Mouse (Mus musculus): Measurements from ENCODE around the gene Igtp. TPM values are rescaled to one million over a fixed set of nuclear protein-coding genes. Genes with fewer than 3 reads are reported as not detected.
A peak's percentile ranks its signal among the peaks of the same experiment; 100 is the strongest.
"Not testable (repeated sequence)": the region's sequence is repeated elsewhere in the genome, so short reads cannot be mapped to it uniquely, and the experiment has no call there.

Gene Igtp
- polyA plus RNA-seq, 1 experiment from 2014 or later = 2.0 TPM

DNA sequence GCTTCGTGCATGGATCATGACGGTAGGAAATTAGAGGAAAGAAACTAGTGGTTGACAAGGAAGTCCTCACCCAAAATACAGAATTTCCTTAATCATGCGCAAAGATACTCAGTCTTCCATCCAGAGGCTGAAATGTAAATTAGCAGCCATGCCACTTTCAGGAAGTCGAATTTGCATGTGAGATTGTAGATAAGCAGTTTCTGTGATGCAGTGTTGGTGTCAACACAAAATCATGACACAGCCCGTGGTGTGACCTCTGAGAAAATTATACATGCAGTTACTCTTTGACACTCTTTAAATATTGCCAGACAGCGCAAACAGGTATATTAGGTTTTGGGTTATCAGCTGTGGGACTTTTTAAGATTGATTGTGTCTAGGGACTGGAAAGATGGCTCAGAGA, 9.7 kb upstream of the Igtp start:
- H3K9ac ChIP-seq = no peak overlapping the region
- ATAC-seq (ENCODE audit: low FRiP score, low read depth) = no peak
- WGBS = 92% methylated on average over 6 of the region's 6 CpGs
- H3K36me3 ChIP-seq = no peaks in the 10 kb centered on the region
- H3K4me1 ChIP-seq = no peaks in the 10 kb centered on the region
- no peak overlapping the region for H3K27ac ChIP-seq
- no peaks in the 10 kb centered on the region for H3K27me3 ChIP-seq (replicated peaks)
- H3K4me3 ChIP-seq = no peak overlapping the region
- no peaks in the 10 kb centered on the region for H3K9me3 ChIP-seq
- H3K4me2 ChIP-seq (replicated peaks) = no peak overlapping the region

DNA sequence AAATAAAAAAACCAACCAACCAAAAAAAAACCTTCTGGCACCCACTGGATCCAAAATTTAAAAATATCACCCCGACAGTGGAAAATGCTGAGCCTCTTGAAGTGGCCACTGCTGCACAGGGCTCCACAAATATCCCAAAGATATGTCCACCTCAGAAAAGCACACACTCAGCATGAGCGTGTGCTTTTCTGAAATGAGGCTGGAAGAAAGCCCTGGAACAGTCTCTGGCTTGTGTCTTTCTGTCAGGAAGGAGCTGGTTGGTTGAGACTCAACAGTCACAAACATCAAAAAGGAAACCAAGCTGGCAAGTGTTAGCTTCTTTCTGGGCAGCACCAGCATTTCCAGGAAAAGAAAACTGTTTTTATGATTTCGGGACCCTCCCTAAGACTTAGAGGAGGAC, 6.0 kb upstream of the Igtp start:
- ATAC-seq (ENCODE audit: low FRiP score, low read depth) = no peak
- H3K9me3 ChIP-seq = no peaks in the 10 kb centered on the region
- WGBS = 88% methylated on average over 3 of the region's 3 CpGs
- H3K27me3 ChIP-seq (replicated peaks) = no peaks in the 10 kb centered on the region
- no peak overlapping the region for H3K9ac ChIP-seq
- no peak overlapping the region for H3K4me2 ChIP-seq (replicated peaks)
- H3K36me3 ChIP-seq = no peaks in the 10 kb centered on the region
- H3K4me3 ChIP-seq = no peak overlapping the region
- no peak overlapping the region for H3K27ac ChIP-seq
- H3K4me1 ChIP-seq = no peaks in the 10 kb centered on the region

DNA sequence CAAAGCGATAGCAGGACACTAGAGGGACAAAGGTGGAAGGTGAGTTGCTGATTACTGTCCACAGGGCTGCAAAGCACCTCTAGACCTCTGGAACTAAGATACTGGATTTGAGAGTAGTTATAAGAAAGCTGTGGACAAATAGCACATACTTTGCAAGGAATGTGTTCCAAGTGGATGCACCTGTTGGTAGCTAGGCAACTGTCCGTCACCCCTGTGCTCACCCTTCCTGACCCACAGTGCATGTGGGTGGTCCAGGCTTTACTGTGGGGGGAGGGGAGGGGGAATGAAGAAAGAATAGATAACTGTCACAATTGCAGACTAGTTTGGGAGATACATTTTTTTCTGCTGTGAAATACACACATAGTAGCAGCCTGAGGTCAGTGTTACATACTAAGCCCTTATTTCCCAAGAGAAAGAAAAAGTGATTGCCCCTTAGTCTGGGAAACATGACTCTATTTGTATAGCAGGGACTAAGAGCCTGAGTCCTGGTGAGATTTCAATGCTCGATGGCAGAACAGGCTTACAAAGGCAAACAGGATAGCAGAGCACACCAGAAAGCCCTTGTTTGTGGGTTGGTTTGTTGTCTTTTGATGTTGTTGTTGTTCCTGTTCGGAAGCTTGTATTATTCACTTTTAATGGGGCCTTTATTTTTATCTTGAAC, 5.4 kb upstream of the Igtp start:
- Histone ChIP-seq H3K4me3 (no peak overlapping the region), H3K9ac (no peak overlapping the region), H3K4me2 (replicated peaks) (no peak overlapping the region), H3K36me3 (no peaks in the 10 kb centered on the region), H3K27me3 (replicated peaks) (no peaks in the 10 kb centered on the region), H3K9me3 (no peaks in the 10 kb centered on the region), H3K27ac (no peak overlapping the region), H3K4me1 (peaks cover 1% of the 10 kb centered on the region)
- ATAC-seq (ENCODE audit: low FRiP score, low read depth) = no peak
- 56% methylated on average over 4 of the region's 4 CpGs for WGBS

DNA sequence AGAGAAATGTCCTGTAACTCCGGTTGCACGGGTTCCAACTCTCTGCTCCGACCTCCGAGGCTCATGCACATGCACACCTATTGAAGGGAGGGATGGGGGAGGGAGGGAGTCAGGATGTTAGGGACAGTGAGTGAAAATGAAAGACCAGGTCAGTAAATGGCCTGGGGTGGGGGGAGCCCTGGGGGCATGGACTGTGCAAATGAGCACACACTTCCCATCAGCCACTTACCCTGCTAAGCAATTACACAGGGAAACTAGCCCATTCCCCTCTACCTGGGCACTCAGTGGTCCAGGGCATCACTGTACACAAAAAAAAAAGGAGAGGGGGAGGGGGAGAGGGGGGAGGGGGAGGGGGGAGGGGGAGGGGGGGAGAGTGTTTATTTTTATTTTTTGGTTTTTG, 693 bp upstream of the Igtp start:
- 87% methylated on average over 4 of the region's 4 CpGs for whole genome bisulfite sequencing
- no peak for ATAC-seq (ENCODE audit: low FRiP score, low read depth)
- Histone ChIP-seq H3K9me3 (no peaks in the 10 kb centered on the region), H3K36me3 (no peaks in the 10 kb centered on the region), H3K9ac (no peak overlapping the region), H3K27me3 (replicated peaks) (no peaks in the 10 kb centered on the region), H3K4me2 (replicated peaks) (peak overlapping the region; percentile 67), H3K27ac (no peak overlapping the region), H3K4me3 (no peak overlapping the region), H3K4me1 (peaks cover 5% of the 10 kb centered on the region)

DNA sequence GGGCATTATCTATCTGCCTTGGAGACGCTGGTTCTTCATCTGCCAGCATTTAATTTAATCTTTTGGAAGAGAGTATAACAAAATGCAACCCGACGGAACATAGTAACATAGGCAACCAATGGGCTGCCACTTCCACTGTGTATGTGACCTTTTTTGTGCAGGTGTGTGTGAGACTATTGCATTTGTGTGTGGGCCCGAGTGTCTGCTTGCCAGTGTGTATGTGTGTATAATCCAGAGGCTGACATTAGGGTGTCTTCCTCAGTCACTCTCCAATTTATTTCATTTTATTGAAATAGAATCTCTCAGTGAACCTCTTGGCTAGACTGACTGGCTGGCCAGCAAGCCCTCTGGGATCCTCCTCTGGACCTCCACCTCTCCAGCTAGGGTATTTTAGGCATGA, 870 bp downstream of the Igtp start:
- H3K9ac ChIP-seq = no peak overlapping the region
- H3K4me2 ChIP-seq (replicated peaks) = no peak overlapping the region
- no peaks in the 10 kb centered on the region for H3K9me3 ChIP-seq
- H3K4me3 ChIP-seq = no peak overlapping the region
- H3K4me1 ChIP-seq = peaks cover 5% of the 10 kb centered on the region
- H3K36me3 ChIP-seq = no peaks in the 10 kb centered on the region
- H3K27me3 ChIP-seq (replicated peaks) = no peaks in the 10 kb centered on the region
- H3K27ac ChIP-seq = no peak overlapping the region
- WGBS = 90% methylated on average over 4 of the region's 4 CpGs
- no peak for ATAC-seq (ENCODE audit: low FRiP score, low read depth)

DNA sequence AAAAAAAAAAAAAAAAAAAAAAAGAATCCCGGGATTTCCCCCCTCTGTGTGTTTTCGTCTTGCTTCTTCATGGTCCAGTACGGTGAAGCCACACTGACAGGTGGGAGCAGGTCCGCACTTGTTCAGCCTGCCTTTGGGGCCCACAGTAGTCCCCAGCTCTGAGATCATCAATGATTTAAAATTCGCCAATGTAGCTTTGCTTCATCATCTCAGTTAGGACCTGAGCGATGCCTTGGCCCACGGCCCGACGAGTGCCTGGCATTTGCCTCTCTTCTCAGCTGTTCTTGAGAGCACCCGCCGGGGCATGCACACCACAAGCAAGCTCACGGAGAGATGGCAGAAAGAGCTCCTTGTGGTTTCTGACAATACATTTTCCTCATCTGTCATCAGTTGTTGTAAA, 1.7 kb downstream of the Igtp start:
- Histone ChIP-seq H3K27me3 (replicated peaks) (no peaks in the 10 kb centered on the region), H3K27ac (no peak overlapping the region), H3K4me1 (peaks cover 5% of the 10 kb centered on the region), H3K9me3 (no peaks in the 10 kb centered on the region), H3K9ac (no peak overlapping the region), H3K4me2 (replicated peaks) (no peak overlapping the region), H3K4me3 (no peak overlapping the region), H3K36me3 (no peaks in the 10 kb centered on the region)
- ATAC-seq (ENCODE audit: low FRiP score, low read depth) = no peak
- 89% methylated on average over 12 of the region's 12 CpGs for WGBS

DNA sequence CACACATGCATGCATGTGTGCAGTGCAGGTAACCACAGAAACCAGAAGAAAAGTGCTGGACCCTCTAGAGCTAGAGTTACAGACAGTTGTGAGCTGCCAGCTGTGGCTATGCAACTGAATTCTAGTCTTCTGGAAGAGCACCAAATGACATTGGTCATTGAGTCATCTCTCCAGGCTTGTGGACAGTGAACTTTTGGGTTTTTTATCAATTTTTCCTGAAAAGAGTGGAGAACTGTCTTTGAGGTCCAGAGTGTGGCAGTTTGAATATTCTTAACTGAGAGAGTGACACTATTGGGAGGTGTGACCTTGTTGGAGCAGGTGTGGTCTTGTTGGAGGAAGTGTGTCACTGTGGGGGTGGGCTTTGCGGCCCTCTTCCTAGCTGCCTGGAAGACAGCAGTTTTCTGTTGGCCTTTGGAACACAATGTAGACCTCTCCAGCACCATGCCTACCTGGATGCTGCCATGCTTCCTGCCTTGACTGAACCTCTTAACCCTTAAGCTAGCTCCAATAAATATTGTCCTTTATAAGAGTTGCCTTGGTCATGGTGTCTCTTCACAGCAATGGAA, 11.0 kb downstream of the Igtp start:
- H3K9ac ChIP-seq = no peak overlapping the region
- H3K27me3 ChIP-seq (replicated peaks) = no peaks in the 10 kb centered on the region
- 91% methylated on average over 1 of the region's 1 CpGs for WGBS
- H3K4me2 ChIP-seq (replicated peaks) = no peak overlapping the region
- no peak overlapping the region for H3K27ac ChIP-seq
- H3K4me3 ChIP-seq = no peak overlapping the region
- no peaks in the 10 kb centered on the region for H3K9me3 ChIP-seq
- ATAC-seq (ENCODE audit: low FRiP score, low read depth) = no peak
- peaks cover 11% of the 10 kb centered on the region for H3K4me1 ChIP-seq
- no peaks in the 10 kb centered on the region for H3K36me3 ChIP-seq

DNA sequence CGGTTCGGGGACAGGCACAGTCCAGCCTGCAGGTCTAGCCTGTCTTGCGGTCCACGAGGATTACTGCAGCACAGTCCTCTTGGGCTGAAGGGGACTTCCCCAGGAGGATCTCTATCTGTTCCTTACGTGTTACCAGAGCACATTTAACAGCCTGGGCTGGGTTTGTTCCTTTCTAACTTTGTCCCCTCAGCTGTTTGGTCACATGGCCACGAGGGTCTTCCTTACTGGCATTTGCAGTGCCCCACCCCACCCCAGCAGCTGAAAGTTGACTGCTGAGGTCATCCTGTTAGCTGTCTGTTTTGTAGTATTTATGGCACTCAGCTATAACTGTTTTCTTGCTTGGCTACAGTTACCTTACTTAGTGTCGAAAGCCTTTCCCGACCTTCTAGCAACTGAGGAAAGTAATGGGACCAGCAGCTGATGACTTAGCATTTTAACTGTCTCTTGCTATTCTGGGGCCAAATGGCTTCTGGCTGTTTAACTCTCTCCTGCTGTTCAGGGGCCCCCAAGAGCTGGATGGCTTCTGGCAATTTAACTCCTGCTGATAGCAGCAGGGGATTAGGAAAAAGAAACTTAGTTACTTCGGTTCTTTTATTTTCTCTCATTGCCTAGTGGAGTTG, 11.8 kb downstream of the Igtp start:
- no peak overlapping the region for H3K4me2 ChIP-seq (replicated peaks)
- peaks cover 11% of the 10 kb centered on the region for H3K4me1 ChIP-seq
- H3K27me3 ChIP-seq (replicated peaks) = no peaks in the 10 kb centered on the region
- no peak for ATAC-seq (ENCODE audit: low FRiP score, low read depth)
- no peaks in the 10 kb centered on the region for H3K9me3 ChIP-seq
- no peak overlapping the region for H3K4me3 ChIP-seq
- WGBS = 15% methylated on average over 9 of the region's 9 CpGs
- H3K9ac ChIP-seq = no peak overlapping the region
- no peak overlapping the region for H3K27ac ChIP-seq
- H3K36me3 ChIP-seq = no peaks in the 10 kb centered on the region

DNA sequence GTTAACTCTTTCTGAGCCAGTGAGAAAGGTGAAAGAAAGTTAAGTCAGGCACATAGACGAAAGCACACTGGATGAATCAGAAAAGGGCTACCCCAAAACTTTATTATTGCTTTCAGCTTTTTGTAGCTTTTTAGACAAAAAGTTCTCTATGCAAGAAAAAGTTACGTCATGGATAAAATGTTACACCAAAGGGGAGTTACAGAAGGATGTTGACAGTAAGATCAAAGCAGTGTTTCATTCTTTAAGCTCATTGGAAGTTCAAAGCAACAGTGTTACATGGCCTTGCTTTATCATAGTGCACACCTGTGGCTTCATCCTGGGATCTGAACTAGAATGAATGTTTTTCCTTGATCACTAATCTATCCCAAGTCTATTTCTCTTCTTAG, 12.3 kb downstream of the Igtp start:
- no peaks in the 10 kb centered on the region for H3K36me3 ChIP-seq
- H3K9me3 ChIP-seq = no peaks in the 10 kb centered on the region
- no peak for ATAC-seq (ENCODE audit: low FRiP score, low read depth)
- peaks cover 11% of the 10 kb centered on the region for H3K4me1 ChIP-seq
- H3K27ac ChIP-seq = no peak overlapping the region
- H3K4me3 ChIP-seq = no peak overlapping the region
- no peak overlapping the region for H3K9ac ChIP-seq
- 8% methylated on average over 2 of the region's 2 CpGs for WGBS
- H3K4me2 ChIP-seq (replicated peaks) = no peak overlapping the region
- no peaks in the 10 kb centered on the region for H3K27me3 ChIP-seq (replicated peaks)

DNA sequence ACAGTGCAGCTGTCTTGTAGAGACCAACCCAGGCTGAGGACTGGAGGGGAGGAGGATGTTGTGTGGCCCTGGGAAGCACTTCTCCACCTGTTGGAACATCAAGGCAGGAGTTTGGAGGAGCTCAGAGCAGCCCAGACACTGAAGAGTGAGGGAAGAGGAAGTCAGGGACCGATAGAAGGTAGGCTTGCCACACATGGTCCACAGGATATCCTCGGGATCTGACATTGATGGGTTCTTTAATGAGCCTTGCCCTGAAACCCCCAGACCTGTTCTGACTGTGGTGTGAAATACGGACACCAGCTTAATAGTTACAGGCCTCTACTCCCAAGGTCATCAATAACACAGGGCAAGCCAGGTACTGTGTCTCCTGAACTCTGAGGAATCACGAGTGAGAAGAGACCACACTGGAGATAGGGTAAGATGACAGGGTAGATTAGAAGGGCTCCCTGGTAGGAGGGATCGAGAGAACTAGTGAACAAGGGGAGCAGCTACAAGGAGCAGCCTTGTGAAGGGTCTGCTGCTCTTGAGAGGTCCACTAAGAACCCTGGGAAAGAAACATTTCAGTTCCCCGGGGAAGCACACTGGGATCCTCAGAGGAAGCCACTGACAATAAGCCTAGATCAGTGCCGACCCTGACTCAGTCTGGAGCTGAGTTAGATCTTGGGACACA, 14.5 kb downstream of the Igtp start:
- Histone ChIP-seq H3K36me3 (no peaks in the 10 kb centered on the region), H3K9ac (no peak overlapping the region), H3K4me3 (no peak overlapping the region), H3K27ac (no peak overlapping the region), H3K27me3 (replicated peaks) (no peaks in the 10 kb centered on the region), H3K4me2 (replicated peaks) (no peak overlapping the region), H3K4me1 (peaks cover 11% of the 10 kb centered on the region), H3K9me3 (no peaks in the 10 kb centered on the region)
- ATAC-seq (ENCODE audit: low FRiP score, low read depth) = no peak
- WGBS = 82% methylated on average over 7 of the region's 7 CpGs

DNA sequence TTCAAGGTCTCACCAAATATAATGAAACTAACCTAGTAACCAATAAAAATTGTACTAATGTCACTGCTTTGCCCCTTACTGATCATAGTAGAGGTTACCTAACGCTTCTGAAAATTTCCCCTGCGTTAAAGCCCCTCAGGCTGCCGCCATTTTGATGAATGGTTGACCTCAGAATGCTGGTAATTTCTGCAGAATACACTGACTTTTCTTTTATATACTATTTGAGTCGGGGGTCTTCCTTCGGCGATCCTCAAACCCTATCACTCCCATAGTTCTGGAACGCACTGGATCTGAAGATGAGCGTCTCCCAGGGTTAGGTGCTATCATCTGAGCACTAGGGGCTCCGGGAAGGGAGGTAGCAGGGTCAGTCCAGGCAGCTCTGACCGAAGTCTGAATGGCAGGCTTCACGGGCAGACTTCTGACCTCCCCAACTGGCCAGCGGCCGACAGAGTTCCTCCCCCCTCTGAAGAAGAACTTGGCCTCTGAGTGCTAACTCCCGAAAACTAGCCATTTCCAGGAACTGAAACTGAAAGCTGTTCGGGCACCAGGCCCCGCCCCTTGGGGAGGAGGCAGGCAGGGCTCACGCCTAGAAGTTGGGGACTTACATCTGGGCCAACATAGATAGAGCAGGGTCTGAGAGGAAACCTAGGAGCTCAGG, 15.2 kb downstream of the Igtp start:
- ATAC-seq (ENCODE audit: low FRiP score, low read depth) = no peak
- Histone ChIP-seq H3K4me3 (peak overlapping the region; percentile 28), H3K9ac (peak overlapping the region; percentile 35; the same call in 1 of the 2 replicates)

DNA sequence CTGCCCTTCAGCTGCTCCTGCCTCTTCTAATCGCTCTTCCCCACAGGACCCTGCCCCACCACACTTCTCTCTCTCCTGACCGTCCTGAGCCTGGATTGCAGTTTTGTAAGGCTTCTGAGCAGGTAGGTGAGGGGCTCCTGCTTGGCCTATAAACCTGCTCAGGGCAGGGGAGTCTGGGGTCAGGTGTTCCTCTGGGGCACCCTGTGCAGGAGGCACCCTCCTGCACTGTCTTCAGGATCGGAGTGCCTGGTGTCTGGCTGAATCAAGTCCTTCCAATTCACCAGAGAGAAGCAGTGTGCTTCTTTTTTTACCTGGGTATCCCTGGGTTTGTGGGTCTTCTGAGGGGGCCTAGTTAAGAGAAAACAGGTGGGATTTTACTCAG, 15.7 kb downstream of the Igtp start:
- ATAC-seq (ENCODE audit: low FRiP score, low read depth) = not testable (repeated sequence)

More for the DNA sequence above, 15.2 kb downstream of the Igtp start:
- H3K36me3 ChIP-seq = no peaks in the 10 kb centered on the region
- WGBS = 43% methylated on average over 17 of the region's 17 CpGs
- H3K27me3 ChIP-seq (replicated peaks) = no peaks in the 10 kb centered on the region
- peaks cover 11% of the 10 kb centered on the region for H3K4me1 ChIP-seq
- no peaks in the 10 kb centered on the region for H3K9me3 ChIP-seq
- peak overlapping the region; percentile 57 for H3K4me2 ChIP-seq (replicated peaks)
- H3K27ac ChIP-seq = no peak overlapping the region

More for the DNA sequence above, 15.7 kb downstream of the Igtp start:
- peaks cover 11% of the 10 kb centered on the region for H3K4me1 ChIP-seq
- not testable (repeated sequence) for H3K9me3 ChIP-seq; H3K36me3 ChIP-seq; H3K27me3 ChIP-seq (replicated peaks); H3K27ac ChIP-seq; H3K9ac ChIP-seq; H3K4me3 ChIP-seq
- H3K4me2 ChIP-seq (replicated peaks) = peak overlapping the region; percentile 57; the same call in 1 of the 2 replicates
- WGBS = 39% methylated on average over 3 of the region's 3 CpGs

Measured in neural tube, embryonic 12.5 days (tissue).